14 mouse cellular contexts compared by ENCODE assay signal in genomic region chr9:106341313-106341686, GRCm38 (mm10). TPM values are rescaled to one million over a fixed set of nuclear protein-coding genes. Genes with fewer than 3 reads are reported as not detected.
A peak's percentile ranks its signal among the peaks of the same experiment; 100 is the strongest.
DNase-seq lines count a peak whose midpoint lies in the region; ATAC-seq and TF ChIP-seq lines count a peak whose summit lies in the region.
"Had no signal": no experiment of that assay in that cellular context is flagged by ENCODE, and none has a peak within 500 bp of the region (broad histone marks: within the 10 kb centered on the region; RNA-seq: fewer than 3 reads in every experiment).

No protein-coding gene starts in this region.

- H3K4me3 ChIP-seq in hindbrain, embryonic 10.5 days = no peak overlapping the region
- no peak overlapping the region for H3K4me3 ChIP-seq in hindbrain, postnatal 0 days (ENCODE audit: low read length)
- no peak overlapping the region for H3K4me3 ChIP-seq in embryonic facial prominence, embryonic 11.5 days (ENCODE audit: low read depth, low read length)
- H3K4me3 ChIP-seq in kidney, embryonic 15.5 days (replicated peaks) = no peak overlapping the region
- H3K4me3 ChIP-seq in limb, embryonic 15.5 days = no peak overlapping the region
- H3K4me3 ChIP-seq: heart, embryonic 13.5 days; megakaryocyte, embryonic 14.5 days had no signal

- peaks cover 78% of the 10 kb centered on the region for H3K4me1 ChIP-seq in hindbrain, embryonic 10.5 days (replicated peaks)
- H3K4me1 ChIP-seq in hindbrain, postnatal 0 days (ENCODE audit: insufficient read depth, low read length) = peaks cover 13% of the 10 kb centered on the region
- peaks cover 26% of the 10 kb centered on the region for H3K4me1 ChIP-seq in embryonic facial prominence, embryonic 11.5 days (ENCODE audit: control insufficient read depth, insufficient read depth, low read length)
- peaks cover 72% of the 10 kb centered on the region for H3K4me1 ChIP-seq in kidney, embryonic 15.5 days
- peaks cover 91% of the 10 kb centered on the region for H3K4me1 ChIP-seq in limb, embryonic 15.5 days

- no peak overlapping the region for H3K4me2 ChIP-seq in hindbrain, postnatal 0 days (ENCODE audit: low read depth, low read length)
- H3K4me2 ChIP-seq in embryonic facial prominence, embryonic 11.5 days (ENCODE audit: low read depth, low read length) = no peak overlapping the region
- H3K4me2 ChIP-seq in kidney, embryonic 15.5 days = peak overlapping the region; percentile 29; the same call in 1 of the 2 replicates
- no peak overlapping the region for H3K4me2 ChIP-seq in limb, embryonic 15.5 days
- H3K4me2 ChIP-seq: heart, embryonic 13.5 days had no signal

- 71% methylated on average over 3 of the region's 3 CpGs for WGBS in hindbrain, embryonic 10.5 days
- 81% methylated on average over 3 of the region's 3 CpGs for WGBS in hindbrain, postnatal 0 days
- 52% methylated on average over 3 of the region's 3 CpGs for WGBS in embryonic facial prominence, embryonic 11.5 days
- 15% methylated on average over 3 of the region's 3 CpGs for WGBS in kidney, embryonic 15.5 days
- 24% methylated on average over 3 of the region's 3 CpGs for whole genome bisulfite sequencing in limb, embryonic 15.5 days

- no peaks in the 10 kb centered on the region for H3K27me3 ChIP-seq in hindbrain, embryonic 10.5 days (ENCODE audit: insufficient read depth, poor library complexity, severe bottlenecking)
- no peaks in the 10 kb centered on the region for H3K27me3 ChIP-seq in hindbrain, postnatal 0 days (ENCODE audit: insufficient read depth, low read length)
- H3K27me3 ChIP-seq in embryonic facial prominence, embryonic 11.5 days (ENCODE audit: control insufficient read depth, insufficient read depth, low read length) = no peaks in the 10 kb centered on the region
- no peaks in the 10 kb centered on the region for H3K27me3 ChIP-seq in kidney, embryonic 15.5 days
- H3K27me3 ChIP-seq in limb, embryonic 15.5 days = no peaks in the 10 kb centered on the region
- H3K27me3 ChIP-seq: heart, embryonic 13.5 days had no signal

- H3K27ac ChIP-seq in hindbrain, embryonic 10.5 days = peak overlapping the region; percentile 74
- H3K27ac ChIP-seq in hindbrain, postnatal 0 days = no peak overlapping the region
- H3K27ac ChIP-seq in embryonic facial prominence, embryonic 11.5 days (replicated peaks; ENCODE audit: low read depth, low read length) = peak overlapping the region; percentile 80
- peak overlapping the region; percentile 92 for H3K27ac ChIP-seq in kidney, embryonic 15.5 days
- H3K27ac ChIP-seq in limb, embryonic 15.5 days = peak overlapping the region; percentile 93
- H3K27ac ChIP-seq: liver, embryonic 14.5 days had no signal

- H3K9ac ChIP-seq in hindbrain, postnatal 0 days (replicated peaks; ENCODE audit: low read length) = no peak overlapping the region
- H3K9ac ChIP-seq in embryonic facial prominence, embryonic 11.5 days (replicated peaks; ENCODE audit: low read length) = peak overlapping the region; percentile 38
- no peak overlapping the region for H3K9ac ChIP-seq in kidney, embryonic 15.5 days
- H3K9ac ChIP-seq in limb, embryonic 15.5 days = no peak overlapping the region
- H3K9ac ChIP-seq: liver, embryonic 14.5 days had no signal

- no peak for DNase-seq in hindbrain, embryonic 10.5 days (ENCODE audit: low spot score)
- no peak for DNase-seq in hindbrain, postnatal 0 days (ENCODE audit: low spot score)
- DNase-seq in embryonic facial prominence, embryonic 11.5 days (ENCODE audit: low spot score) = no peak
- DNase-seq in urinary bladder, postnatal 4 days (ENCODE audit: low spot score in 2 of 2) = no peak
- no peak for DNase-seq in cerebellum, adult 11-12 months
- no peak for DNase-seq in layer of hippocampus, postnatal 14 days (ENCODE audit: low spot score in 2 of 2)
- DNase-seq: cerebellum, postnatal 36 days had no signal

- no peak for TF ChIP-seq CTCF in hindbrain, postnatal 0 days (IDR thresholded peaks at IDR 0.05; ENCODE audit: low read depth)

- no peaks in the 10 kb centered on the region for H3K36me3 ChIP-seq in hindbrain, embryonic 10.5 days
- H3K36me3 ChIP-seq in hindbrain, postnatal 0 days (ENCODE audit: insufficient read depth, low read length) = no peaks in the 10 kb centered on the region
- H3K36me3 ChIP-seq in embryonic facial prominence, embryonic 11.5 days (replicated peaks; ENCODE audit: control insufficient read depth, insufficient read depth, low read depth, low read length) = no peaks in the 10 kb centered on the region
- H3K36me3 ChIP-seq in kidney, embryonic 15.5 days = no peaks in the 10 kb centered on the region
- no peaks in the 10 kb centered on the region for H3K36me3 ChIP-seq in limb, embryonic 15.5 days
- H3K36me3 ChIP-seq: heart, embryonic 13.5 days had no signal

- no peak for ATAC-seq in hindbrain, postnatal 0 days
- ATAC-seq in embryonic facial prominence, embryonic 11.5 days (replicated peaks; ENCODE audit: insufficient number of reproducible peaks, low FRiP score, low TSS enrichment, low read depth) = no peak
- ATAC-seq in kidney, embryonic 15.5 days (replicated peaks; ENCODE audit: low FRiP score) = peak; percentile 45; the same call in 1 of the 2 replicates
- ATAC-seq in limb, embryonic 15.5 days (ENCODE audit: insufficient number of reproducible peaks, low FRiP score, low TSS enrichment, low read depth) = no peak
- ATAC-seq: activated CD4-positive, CD25-positive, alpha-beta regulatory T cell, adult 4 months; hindbrain, embryonic 16.5 days had no signal

- H3K9me3 ChIP-seq in hindbrain, embryonic 10.5 days = no peaks in the 10 kb centered on the region
- no peaks in the 10 kb centered on the region for H3K9me3 ChIP-seq in hindbrain, postnatal 0 days (ENCODE audit: low read length)
- H3K9me3 ChIP-seq in embryonic facial prominence, embryonic 11.5 days (replicated peaks; ENCODE audit: control insufficient read depth, low read length) = no peaks in the 10 kb centered on the region
- H3K9me3 ChIP-seq in kidney, embryonic 15.5 days (replicated peaks) = no peaks in the 10 kb centered on the region
- no peaks in the 10 kb centered on the region for H3K9me3 ChIP-seq in limb, embryonic 15.5 days
- H3K9me3 ChIP-seq: heart, embryonic 13.5 days; megakaryocyte, embryonic 14.5 days had no signal

RNA-seq across cellular contexts. Expression of gene Dusp7, which starts 27.1 kb away (rescaled TPM):
- polyA plus RNA-seq in hindbrain, embryonic 10.5 days (2016; fragmentation: Nextera tagmentation; extraction: Ambion mirVana) = 16.1 and 16.6 TPM in 2 replicates
- 56.0 and 66.4 TPM in 2 replicates for total RNA-seq in hindbrain, postnatal 0 days (2014; rRNA removed)
- polyA plus RNA-seq in hindbrain, postnatal 0 days (2015; fragmentation: Nextera tagmentation; extraction: Ambion mirVana) = 12.7 and 13.7 TPM in 2 replicates
- polyA plus RNA-seq in embryonic facial prominence, embryonic 11.5 days (2014; fragmentation: Nextera tagmentation; extraction: Ambion mirVana) = 52.2 and 55.1 TPM in 2 replicates
- polyA plus RNA-seq in kidney, embryonic 15.5 days (2015; fragmentation: Nextera tagmentation; extraction: Ambion mirVana) = 15.6 and 17.7 TPM in 2 replicates
- polyA plus RNA-seq in limb, embryonic 15.5 days (2015; fragmentation: Nextera tagmentation; extraction: Ambion mirVana) = 39.0 and 47.0 TPM in 2 replicates
- 10 to 100 TPM; 65.2 to 70.3 TPM for total RNA-seq in layer of hippocampus, postnatal 14 days (2021)
